Mouse (Mus musculus): ENCODE results near the gene Ddah1.

Gene Ddah1

DNA sequence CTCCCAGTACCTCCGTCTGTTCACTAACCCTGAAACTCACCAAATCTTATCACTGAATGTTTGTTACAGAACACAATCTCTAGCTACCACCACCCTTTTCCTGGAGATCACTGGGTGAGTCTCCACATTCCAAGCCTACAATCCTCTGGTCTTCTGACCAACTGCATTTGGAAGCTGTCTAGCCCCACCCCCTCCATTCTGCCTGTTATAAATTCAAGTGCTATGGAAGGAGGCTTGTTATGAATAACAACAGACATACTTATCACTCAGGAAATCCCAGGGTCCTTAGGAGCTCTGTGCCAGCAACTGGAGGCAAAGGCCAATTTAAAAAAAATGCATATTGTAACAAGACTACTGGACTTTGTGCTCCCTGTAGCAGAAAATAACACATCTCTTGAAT lies 58.3 kb downstream of the Ddah1 start:
- DNase-seq (ENCODE audit: low spot score in 2 of 2): no peak

DNA sequence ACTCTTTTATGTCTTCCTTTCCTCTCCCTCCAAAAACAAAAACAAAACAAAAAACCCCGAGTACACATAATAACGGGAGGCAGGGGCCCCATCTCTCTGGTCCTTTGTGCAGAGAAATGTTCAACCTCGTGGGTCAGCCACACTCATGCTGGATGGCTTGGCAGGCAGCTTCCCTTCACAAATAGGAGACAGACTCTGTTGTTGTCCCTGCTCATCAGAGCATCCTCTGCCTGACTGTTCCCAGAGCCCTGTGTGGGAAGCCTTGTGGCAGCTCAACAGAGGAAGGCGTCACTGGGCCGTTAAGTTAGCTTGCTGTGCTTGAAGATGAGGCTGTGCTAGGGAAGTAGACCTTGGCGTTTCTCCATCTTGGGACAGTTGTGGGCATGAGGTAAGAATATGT lies 58.8 kb downstream of the Ddah1 start:
- DNase-seq (ENCODE audit: low spot score in 2 of 2): no peak

- DNase-seq (ENCODE audit: low spot score in 2 of 2): no peak
These were observed 62.0 kb downstream of the Ddah1 start for GRCm38 (mm10) chr3:145820439-145820838.

DNA sequence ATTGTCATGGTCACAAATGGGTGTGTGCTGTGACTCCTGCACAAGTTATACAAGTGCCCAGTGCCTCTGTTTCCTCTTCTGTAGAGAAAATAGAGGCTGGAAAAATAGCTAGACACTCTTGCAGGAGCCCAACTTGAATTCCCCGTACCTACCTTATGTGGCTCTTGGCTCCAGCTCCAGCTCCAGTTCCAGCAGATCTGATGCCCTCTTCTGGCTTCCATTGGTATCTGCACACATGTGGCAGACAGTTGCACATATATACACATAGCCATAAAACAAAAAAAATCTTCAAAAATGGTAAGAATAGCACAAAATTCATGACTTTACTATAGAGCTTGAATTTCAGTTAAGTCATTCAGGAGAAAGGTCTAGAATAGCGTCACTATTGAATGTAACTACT lies 62.5 kb downstream of the Ddah1 start:
- DNase-seq (ENCODE audit: low spot score in 2 of 2): no peak

GRCm38 (mm10) chr3:145822201-145822600 lies 63.7 kb downstream of the Ddah1 start:
- no peak for DNase-seq (ENCODE audit: low spot score in 2 of 2)

GRCm38 (mm10) chr3:145823661-145824060 lies 65.2 kb downstream of the Ddah1 start:
- DNase-seq (ENCODE audit: low spot score in 2 of 2): no peak

DNA sequence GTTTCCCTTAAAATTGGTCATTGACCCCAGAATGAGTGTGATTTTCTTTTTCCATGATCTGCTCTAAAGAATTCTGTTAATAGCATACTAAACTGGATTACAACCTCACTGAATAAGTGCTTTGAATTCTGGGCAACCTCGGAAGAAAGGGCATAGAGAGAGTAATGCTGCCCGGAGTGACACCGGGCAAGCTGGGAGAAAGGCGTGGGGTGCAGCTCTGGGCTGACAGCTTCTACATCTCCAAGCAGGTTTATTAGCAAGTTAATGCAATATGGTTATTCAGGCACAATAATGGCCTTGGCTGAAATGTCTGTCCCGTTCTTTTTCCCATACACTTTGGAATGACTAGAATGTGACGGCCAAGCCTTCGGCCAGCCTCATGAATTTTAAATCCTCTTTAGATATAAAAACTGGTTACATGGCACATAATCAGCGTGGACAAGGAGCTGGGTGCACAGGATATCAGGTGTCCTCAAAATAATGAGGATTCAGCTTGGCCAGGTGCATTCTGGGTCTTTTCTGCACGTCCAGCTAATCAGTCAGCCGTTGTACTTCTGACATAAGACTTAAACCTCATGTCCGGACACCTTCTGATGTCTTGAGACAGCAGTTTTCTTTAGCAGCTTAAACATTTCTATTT lies 67.1 kb downstream of the Ddah1 start:
- DNase-seq (ENCODE audit: low spot score in 2 of 2): no peak

GRCm38 (mm10) chr3:145827191-145828045 lies 68.9 kb downstream of the Ddah1 start:
- DNase-seq (ENCODE audit: low spot score in 2 of 2): no peak

GRCm38 (mm10) chr3:145828906-145829305 lies 70.4 kb downstream of the Ddah1 start:
- DNase-seq (ENCODE audit: low spot score in 2 of 2): no peak

GRCm38 (mm10) chr3:145833948-145834538 lies 75.6 kb downstream of the Ddah1 start:
- no peak for DNase-seq (ENCODE audit: low spot score in 2 of 2)

GRCm38 (mm10) chr3:145838281-145838680 lies 79.8 kb downstream of the Ddah1 start:
- DNase-seq (ENCODE audit: low spot score in 2 of 2): no peak

- no peak for DNase-seq (ENCODE audit: low spot score in 2 of 2)
These were observed 83.7 kb downstream of the Ddah1 start for GRCm38 (mm10) chr3:145841961-145842710.

GRCm38 (mm10) chr3:145843836-145844235 lies 85.4 kb downstream of the Ddah1 start:
- no peak for DNase-seq (ENCODE audit: low spot score in 2 of 2)

DNA sequence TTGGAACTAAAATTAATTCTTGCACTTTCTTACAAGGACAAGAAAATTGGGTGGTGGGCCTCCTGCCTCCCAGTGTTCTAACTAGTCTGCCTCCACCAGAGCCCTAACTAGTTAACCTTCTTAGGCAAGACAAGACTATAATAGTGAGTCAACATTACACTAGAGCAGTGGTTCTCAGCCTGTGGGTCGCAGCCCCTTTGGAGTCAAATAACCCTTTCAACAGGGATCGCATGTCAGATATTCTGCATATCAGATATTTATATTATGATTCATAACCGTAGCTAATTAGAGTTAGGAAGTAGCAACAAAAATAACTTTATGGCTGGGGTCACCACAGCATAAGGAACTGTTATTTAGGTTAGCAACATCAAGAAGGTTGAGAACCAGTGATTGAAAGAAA lies 86.4 kb downstream of the Ddah1 start:
- no peak for DNase-seq (ENCODE audit: low spot score in 2 of 2)

DNA sequence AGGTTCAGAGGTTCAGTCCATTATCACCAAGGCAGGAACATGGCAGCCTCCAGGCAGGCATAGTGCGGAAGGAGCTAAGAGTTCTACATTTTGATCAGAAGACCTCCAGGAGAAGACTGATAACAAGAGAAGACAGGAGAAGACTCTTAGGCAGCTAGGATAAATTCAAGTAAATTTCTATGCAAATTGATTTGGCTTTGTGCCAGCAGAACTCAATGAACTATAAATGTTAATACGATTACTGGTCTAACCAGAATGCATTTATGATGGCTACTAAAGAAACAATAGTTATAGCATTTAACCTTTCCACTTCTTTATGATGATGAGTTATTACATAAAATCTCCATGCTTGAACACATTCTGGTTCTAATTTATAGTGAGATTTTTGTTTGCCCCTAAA lies 87.8 kb downstream of the Ddah1 start:
- no peak for DNase-seq (ENCODE audit: low spot score in 2 of 2)

DNA sequence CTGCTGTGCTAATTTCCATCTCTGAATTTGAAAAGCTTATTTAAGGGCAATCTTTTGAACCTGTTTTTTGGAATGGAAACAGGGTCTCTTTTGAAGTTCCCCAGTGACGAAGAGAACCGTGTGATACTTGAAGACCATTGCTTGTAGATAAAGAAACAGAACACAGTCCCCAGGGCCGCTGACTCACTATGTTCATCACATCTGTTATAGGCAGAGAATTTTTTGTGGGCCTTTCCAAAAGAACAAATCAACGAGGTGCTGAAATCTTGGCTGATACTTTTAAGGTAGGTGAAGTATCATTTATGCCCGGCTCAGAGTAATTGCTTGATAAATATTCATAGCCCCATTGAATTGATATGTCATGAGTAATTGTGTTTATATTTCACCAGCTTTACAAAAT lies 93.6 kb downstream of the Ddah1 start:
- no peak for DNase-seq (ENCODE audit: low spot score in 2 of 2)

GRCm38 (mm10) chr3:145852800-145853199 lies 94.3 kb downstream of the Ddah1 start:
- no peak for DNase-seq (ENCODE audit: low spot score in 2 of 2)

- DNase-seq (ENCODE audit: low spot score in 2 of 2): no peak
These were observed 95.2 kb downstream of the Ddah1 start for GRCm38 (mm10) chr3:145853713-145854112.

DNA sequence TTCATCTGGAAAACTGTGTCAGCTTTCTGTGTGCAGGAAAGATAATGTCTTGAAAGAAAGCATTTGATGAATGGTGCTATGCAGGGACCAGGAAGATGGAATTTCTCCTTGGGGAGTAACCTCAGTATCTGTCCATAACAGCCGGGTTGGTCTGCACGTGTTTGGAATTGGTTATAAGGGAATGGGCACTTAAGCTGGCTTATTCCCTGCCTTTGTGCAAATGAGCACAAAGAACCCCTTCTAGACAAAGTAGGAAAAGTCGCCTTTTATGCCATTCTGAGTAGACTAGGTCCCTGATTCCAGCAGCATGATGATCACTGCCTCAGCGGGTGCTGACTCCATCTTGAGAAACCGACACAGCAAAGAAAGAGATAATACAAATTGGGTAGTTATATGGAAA lies 96.0 kb downstream of the Ddah1 start:
- DNase-seq (ENCODE audit: low spot score in 2 of 2): no peak

GRCm38 (mm10) chr3:145855299-145855698 lies 96.8 kb downstream of the Ddah1 start:
- no peak for DNase-seq (ENCODE audit: low spot score in 2 of 2)

DNA sequence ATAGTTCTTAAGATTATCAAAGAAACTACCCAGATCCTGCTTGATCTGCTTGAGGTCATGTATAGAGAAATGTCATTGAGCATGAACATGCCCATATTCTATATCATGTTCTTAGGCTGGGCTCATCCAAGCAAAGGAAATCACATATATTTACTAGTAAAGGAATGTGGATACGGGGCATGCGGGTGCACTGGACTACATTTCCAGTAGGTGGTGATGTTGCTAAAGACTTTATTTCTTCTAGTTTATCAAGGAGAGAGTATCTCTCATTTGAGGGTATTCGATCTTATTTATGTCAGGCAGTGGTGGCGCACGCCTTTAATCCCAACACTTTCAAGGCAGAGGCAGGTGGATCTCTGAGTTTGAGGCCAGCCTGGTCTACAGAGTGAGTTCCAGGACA lies 99.9 kb downstream of the Ddah1 start:
- no peak for DNase-seq (ENCODE audit: low spot score in 2 of 2)

- DNase-seq (ENCODE audit: low spot score in 2 of 2): no peak
These were observed 104.0 kb downstream of the Ddah1 start for GRCm38 (mm10) chr3:145862521-145862920.
